Mouse (Mus musculus) lung, embryonic 16.5 days (tissue): ENCODE results near the gene Zfyve16. TPM values are rescaled to one million over a fixed set of nuclear protein-coding genes. Genes with fewer than 3 reads are reported as not detected.

Experiments
- polyA plus RNA-seq: library from polyadenylated mRNA; unstranded; fragments of >200 nt; fragmentation: Nextera tagmentation; extraction: Ambion mirVana; gene quantifications from 2 replicates; pipeline ENCODE4 v1.2.1, GENCODE M21; 2015

Zfyve16 gene
- polyA plus RNA-seq, 1 experiment from 2014 or later = 10.5 TPM

Other genes with a start within 250 kb of the Zfyve16 start
- gene Gm20379, start 224.9 kb downstream of the Zfyve16 start, polyA plus RNA-seq = 0.54 and 0.88 TPM in 2 replicates
- 17.0 TPM in 2 replicates for gene Dhfr, start 176.1 kb downstream of the Zfyve16 start, polyA plus RNA-seq
- gene Msh3, start 175.9 kb downstream of the Zfyve16 start, polyA plus RNA-seq = 24.8 and 24.9 TPM in 2 replicates
- gene Ankrd34b, start 105.0 kb downstream of the Zfyve16 start, polyA plus RNA-seq = 0.98 and 1.0 TPM in 2 replicates
- gene Fam151b, start 46.9 kb downstream of the Zfyve16 start, polyA plus RNA-seq = not detected in 2 replicates
- gene Spz1, start 45.3 kb upstream of the Zfyve16 start, polyA plus RNA-seq = not detected in 2 replicates
- gene Serinc5, start 80.2 kb upstream of the Zfyve16 start, polyA plus RNA-seq = 33.2 and 34.2 TPM in 2 replicates